Mouse (Mus musculus) kidney, postnatal 36 days (tissue): ENCODE results near the gene Gm17374.
"Not testable (repeated sequence)": the region's sequence is repeated elsewhere in the genome, so short reads cannot be mapped to it uniquely, and the experiment has no call there.

Source experiments
- DNase-seq, 2 experiments: peaks; one replicate each; pipeline ENCODE4 v3.0.0; 2021 to 2022; ENCODE audit warnings: mixed read lengths in 2 of 2

Gene Gm17374

GRCm38 (mm10) chr2:140151743-140152142 is at the start of gene Gm17374:
Gene Gm17374 (plus strand): TSS chr2:140152043.
- not testable (repeated sequence) for DNase-seq

- no peak for DNase-seq
Observed at GRCm38 (mm10) chr2:140104951-140105350, 46.9 kb upstream of the Gm17374 start.

- no peak for DNase-seq
Observed at GRCm38 (mm10) chr2:140107641-140108040, 44.2 kb upstream of the Gm17374 start.

- DNase-seq: no peak
Observed at GRCm38 (mm10) chr2:140108945-140109344, 42.9 kb upstream of the Gm17374 start.

- DNase-seq: no peak
Observed at GRCm38 (mm10) chr2:140113851-140114250, 38.0 kb upstream of the Gm17374 start.

GRCm38 (mm10) chr2:140125516-140125915 is 26.3 kb upstream of the Gm17374 start:
- peak in 1 of 2 experiments; percentile 5 for DNase-seq

- DNase-seq: no peak
Observed at GRCm38 (mm10) chr2:140159186-140159730, 7.4 kb downstream of the Gm17374 start.

- no peak for DNase-seq
Observed at GRCm38 (mm10) chr2:140163351-140163854, 11.6 kb downstream of the Gm17374 start.

GRCm38 (mm10) chr2:140169057-140169456 is 17.2 kb downstream of the Gm17374 start:
- DNase-seq: no peak

- DNase-seq: peak; percentile 97 to 98
Observed at GRCm38 (mm10) chr2:140170127-140170802, 18.4 kb downstream of the Gm17374 start, which contains the start of the genes Esf1 and Ndufaf5. Gene Esf1 (minus strand): TSS chr2:140170564. Gene Ndufaf5 (plus strand): TSS chr2:140170649.

GRCm38 (mm10) chr2:140170803-140171553 is 19.1 kb downstream of the Gm17374 start:
- no peak for DNase-seq

- not testable (repeated sequence) for DNase-seq
Observed at GRCm38 (mm10) chr2:140185685-140186210, 33.9 kb downstream of the Gm17374 start.

- DNase-seq: peak in 1 of 2 experiments; percentile 8
Observed at GRCm38 (mm10) chr2:140200713-140201112, 48.9 kb downstream of the Gm17374 start.

GRCm38 (mm10) chr2:140202573-140202972 is 50.7 kb downstream of the Gm17374 start:
- DNase-seq: no peak
